Mouse (Mus musculus) liver, postnatal 0 days (tissue): ENCODE measurements at regions not wholly inside any gene's neighbourhood (a gene's known extent, or its start where the extent isn't known, plus 50 kb on each side); places are given as distances from the start of the nearest gene placed in this dataset.
A peak's percentile ranks its signal among the peaks of the same experiment; 100 is the strongest.

Experiments used
- ATAC-seq: fragments of 200-750 bp; cut with Nextera tagmentation; 2 replicates; pipeline ENCODE4 v1.8.0; 2017; ENCODE audit warnings: mild to moderate bottlenecking, moderate library complexity
- DNase-seq: peaks from one replicate; pipeline ENCODE4 v3.0.0-alpha.2; 2016
- H3K27ac ChIP-seq: fragments of 300-500 bp; sonication (generic); 2 replicates; pipeline ENCODE4 v1.5.1; 2014; ENCODE audit warnings: antibody characterized with exemption, moderate library complexity, mild to moderate bottlenecking, low read depth
- H3K27me3 ChIP-seq: fragments of 300-500 bp; sonication (generic); 2 replicates; pipeline ENCODE4 v1.6.1; 2014; ENCODE audit warnings: low read length, control low read depth, mixed read lengths; ENCODE audit not compliant: insufficient read depth
- H3K36me3 ChIP-seq: fragments of 300-500 bp; sonication (generic); replicated peaks from 2 replicates; pipeline ENCODE4 v1.6.1; 2014; ENCODE audit warnings: mild to moderate bottlenecking, control low read depth, low read length, moderate library complexity, mixed read lengths; ENCODE audit not compliant: insufficient read depth
- H3K4me1 ChIP-seq: fragments of 300-500 bp; sonication (generic); 2 replicates; pipeline ENCODE4 v1.6.1; 2014; ENCODE audit warnings: antibody characterized with exemption, mild to moderate bottlenecking, control low read depth; ENCODE audit not compliant: insufficient read depth
- H3K4me2 ChIP-seq: fragments of 300-500 bp; sonication (generic); 2 replicates; pipeline ENCODE4 v1.6.1; 2014; ENCODE audit warnings: low read depth, mild to moderate bottlenecking, low read length, moderate library complexity, mixed read lengths
- H3K4me3 ChIP-seq: fragments of 300-500 bp; sonication (generic); 2 replicates; pipeline ENCODE4 v1.5.1; 2014; ENCODE audit warnings: low read depth, low read length
- H3K9ac ChIP-seq: fragments of 300-500 bp; sonication (generic); replicated peaks from 2 replicates; pipeline ENCODE4 v1.6.1; 2014; ENCODE audit warnings: mild to moderate bottlenecking, moderate library complexity
- H3K9me3 ChIP-seq: fragments of 300-500 bp; sonication (generic); 2 replicates; pipeline ENCODE4 v1.6.1; 2016; ENCODE audit warnings: mild to moderate bottlenecking, control low read depth, low read length, mixed read lengths
- CTCF ChIP-seq: sonication (generic); IDR thresholded peaks from 2 replicates; pipeline ENCODE4 v1.5.1; 2016; ENCODE audit warnings: antibody characterized with exemption, low read depth
- EP300 ChIP-seq: IDR thresholded peaks from 2 replicates; pipeline ENCODE4 v1.6.1; 2016; ENCODE audit warnings: antibody characterized with exemption, low read depth, mild to moderate bottlenecking
- WGBS: fragments of 180-500 bp; shearing (Covaris S2); extraction: QIAGEN DNeasy Blood & Tissue Kit; methylation state at CpG from one replicate; pipeline ENCODE4 v1.1.7; 2014; ENCODE audit not compliant: insufficient replicate concordance; 5-methylcytosine and 5-hydroxymethylcytosine counted together

DNA sequence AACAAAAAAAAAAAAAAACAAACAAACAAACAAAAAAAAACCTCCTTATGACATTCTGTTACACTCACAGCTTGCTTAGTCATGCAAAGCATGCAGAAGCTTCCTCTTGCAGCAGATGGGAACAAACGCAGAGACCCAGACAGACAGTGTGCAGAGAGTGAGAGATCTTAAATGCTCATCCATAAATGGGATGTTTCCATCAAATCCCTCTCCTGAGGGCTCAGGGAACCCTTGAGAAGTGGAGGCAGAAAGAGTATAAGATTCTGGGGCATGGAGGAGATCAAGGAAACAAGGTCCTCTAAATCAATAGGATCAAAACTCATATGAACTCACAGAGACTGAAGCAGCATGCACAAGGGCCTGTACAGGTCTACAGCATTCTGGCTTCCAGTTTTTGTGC lies 52.5 kb downstream of the Adm start:
- Histone ChIP-seq H3K36me3 (no peaks in the 10 kb centered on the region), H3K27me3 (no peaks in the 10 kb centered on the region), H3K9ac (no peak overlapping the region), H3K4me3 (no peak overlapping the region), H3K4me1 (no peaks in the 10 kb centered on the region), H3K4me2 (no peak overlapping the region), H3K27ac (no peak overlapping the region), H3K9me3 (no peaks in the 10 kb centered on the region)
- no peak for ATAC-seq
- TF ChIP-seq EP300 = no peak
- 29% methylated on average over 1 of the region's 1 CpGs for WGBS
- no peak for DNase-seq

DNA sequence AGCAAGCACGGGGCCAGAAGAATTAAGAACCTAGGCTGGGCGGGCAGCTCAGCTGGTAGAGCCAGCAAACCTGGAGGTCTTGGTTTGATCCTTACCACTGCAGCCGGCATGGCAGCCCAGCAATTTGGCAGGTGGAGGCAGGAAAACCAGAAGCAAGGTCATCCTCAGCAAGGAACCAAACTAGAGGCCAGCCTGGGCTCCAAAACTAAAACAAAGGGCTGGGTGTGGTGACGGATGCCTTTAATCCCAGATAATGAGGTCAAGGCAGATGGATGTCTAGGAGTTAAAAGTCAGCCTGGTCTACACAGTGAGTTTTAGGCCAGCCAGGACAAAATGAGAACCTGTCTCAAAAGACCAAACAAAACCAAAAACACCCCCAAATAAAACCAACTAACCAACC lies 55.5 kb downstream of the Adm start:
- TF ChIP-seq CTCF = no peak
- DNase-seq = no peak
- WGBS = 74% methylated on average over 4 of the region's 4 CpGs
- Histone ChIP-seq H3K4me2 (no peak overlapping the region), H3K9ac (no peak overlapping the region), H3K4me3 (no peak overlapping the region), H3K27ac (no peak overlapping the region), H3K9me3 (no peaks in the 10 kb centered on the region), H3K36me3 (no peaks in the 10 kb centered on the region), H3K4me1 (no peaks in the 10 kb centered on the region), H3K27me3 (no peaks in the 10 kb centered on the region)
- no peak for ATAC-seq

DNA sequence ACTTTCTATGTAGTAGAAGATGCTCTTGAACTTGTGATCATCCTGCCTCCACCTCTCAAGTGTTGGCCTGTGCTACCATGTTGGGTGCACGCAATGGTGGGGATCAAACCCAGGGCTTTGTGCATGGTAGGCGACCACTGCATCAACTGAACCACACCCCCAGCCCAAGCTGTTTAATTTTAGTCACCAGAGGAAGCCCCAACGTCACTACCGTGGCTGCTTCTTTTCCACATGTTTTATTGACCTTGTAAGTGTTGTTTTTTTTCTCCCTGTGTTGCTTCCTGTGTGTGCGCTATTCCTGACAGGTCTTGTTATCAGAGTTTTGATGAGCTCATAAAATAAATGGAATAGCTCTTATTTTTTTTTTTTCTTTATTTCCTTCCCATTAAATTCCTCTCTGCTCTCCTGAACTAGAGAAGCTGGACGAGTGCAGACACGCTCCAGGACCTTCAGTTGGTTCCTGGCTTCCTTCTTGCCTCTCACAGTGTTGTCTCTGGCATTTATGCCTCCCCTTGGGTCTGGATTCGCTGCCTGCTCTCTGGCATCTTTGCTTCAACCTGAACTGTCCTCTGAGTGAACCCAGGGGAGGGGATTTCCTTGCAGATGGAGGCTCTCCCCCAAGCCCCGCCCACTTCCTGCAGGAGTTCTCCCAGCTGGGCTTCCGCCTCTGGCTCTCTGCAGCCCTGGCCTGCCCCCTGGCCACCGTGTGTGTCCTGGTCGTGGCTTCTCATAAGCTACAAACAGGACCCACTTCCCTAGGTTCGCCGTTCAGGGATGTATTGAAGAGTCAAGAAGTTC lies 61.6 kb downstream of the Adm start:
- Histone ChIP-seq H3K9ac (no peak overlapping the region), H3K36me3 (no peaks in the 10 kb centered on the region), H3K4me1 (no peaks in the 10 kb centered on the region), H3K27ac (peak overlapping the region; percentile 34; the same call in 1 of the 2 replicates), H3K4me2 (peak overlapping the region; percentile 6), H3K9me3 (no peaks in the 10 kb centered on the region), H3K4me3 (no peak overlapping the region), H3K27me3 (no peaks in the 10 kb centered on the region)
- TF ChIP-seq CTCF = peak; percentile 53
- TF ChIP-seq EP300 = 0 out of 2 replicates have a peak, but pooled peaks have one; percentile 8
- peak; percentile 74 for ATAC-seq
- WGBS = 22% methylated on average over 14 of the region's 14 CpGs
- DNase-seq = peak; percentile 75

DNA sequence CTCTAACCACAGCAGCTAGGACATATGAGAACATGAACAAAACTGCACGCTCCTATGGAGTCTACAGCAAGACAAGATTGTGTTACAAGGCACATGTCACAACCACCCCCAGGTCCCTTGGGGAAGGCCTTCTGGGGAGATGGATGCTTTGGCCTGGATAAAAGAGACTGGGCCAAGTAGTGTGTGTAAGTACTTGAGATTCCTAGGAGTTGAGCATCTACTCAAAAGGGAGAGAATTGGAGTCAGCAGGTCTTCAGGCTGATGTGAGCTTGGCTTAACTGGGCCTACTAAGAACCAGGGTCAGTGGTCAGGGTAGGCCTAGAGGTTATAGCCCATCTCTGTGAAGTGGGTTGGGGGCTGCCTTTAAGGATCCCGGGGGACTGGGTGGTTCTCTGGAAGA lies 62.8 kb downstream of the Adm start:
- TF ChIP-seq EP300 (no peak), CTCF (no peak)
- no peak overlapping the region for H3K27ac ChIP-seq
- ATAC-seq (no peak), DNase-seq (no peak)
- H3K9ac ChIP-seq = no peak overlapping the region
- H3K27me3 ChIP-seq = no peaks in the 10 kb centered on the region
- no peak overlapping the region for H3K4me3 ChIP-seq
- H3K36me3 ChIP-seq = no peaks in the 10 kb centered on the region
- WGBS = 82% methylated on average over 2 of the region's 2 CpGs
- H3K9me3 ChIP-seq = no peaks in the 10 kb centered on the region
- no peaks in the 10 kb centered on the region for H3K4me1 ChIP-seq
- H3K4me2 ChIP-seq = no peak overlapping the region

DNA sequence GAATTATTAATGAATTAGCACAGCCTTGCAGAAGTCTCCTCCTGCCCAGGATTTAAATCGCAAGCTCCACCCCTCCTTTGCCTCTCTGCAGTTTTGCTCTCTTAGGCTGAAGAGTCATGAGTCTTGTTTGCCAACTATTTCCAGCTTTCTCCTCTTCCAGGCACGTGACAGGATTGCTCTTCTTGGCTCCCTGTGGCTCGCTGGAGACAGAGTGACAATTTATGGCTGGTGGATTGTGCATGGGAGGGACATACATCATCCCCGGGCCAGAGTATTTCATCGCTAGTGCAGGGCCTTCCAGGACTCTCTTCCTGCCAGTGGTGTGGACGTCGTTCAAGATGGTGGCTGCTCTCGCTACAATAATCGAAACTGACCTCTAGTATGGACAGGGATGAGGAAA lies 63.4 kb downstream of the Adm start:
- 79% methylated on average over 9 of the region's 9 CpGs for WGBS
- Histone ChIP-seq H3K4me1 (no peaks in the 10 kb centered on the region), H3K9ac (no peak overlapping the region), H3K27me3 (no peaks in the 10 kb centered on the region), H3K36me3 (no peaks in the 10 kb centered on the region), H3K9me3 (no peaks in the 10 kb centered on the region), H3K27ac (no peak overlapping the region), H3K4me3 (no peak overlapping the region), H3K4me2 (no peak overlapping the region)
- ATAC-seq (no peak), DNase-seq (no peak)
- TF ChIP-seq CTCF (no peak), EP300 (no peak)

DNA sequence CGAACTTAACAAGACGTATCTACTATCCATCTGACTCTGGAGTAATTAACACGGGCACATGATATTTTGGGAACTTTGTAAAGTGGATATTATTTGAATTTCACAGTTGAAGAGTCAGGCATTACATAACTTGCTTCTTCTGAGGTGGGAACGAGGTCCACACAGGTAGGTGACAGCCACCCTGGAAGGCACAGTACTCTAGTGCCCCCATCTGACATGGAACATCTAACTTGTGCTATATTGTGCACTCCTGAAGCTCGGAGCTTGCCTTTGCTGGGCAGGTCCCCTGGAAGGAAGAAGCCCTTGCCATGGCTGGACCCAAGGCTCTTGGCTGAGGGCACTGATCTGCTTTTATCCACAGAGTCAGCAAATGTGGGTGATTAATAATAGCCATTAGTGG lies 66.8 kb downstream of the Adm start:
- no peak for TF ChIP-seq EP300
- TF ChIP-seq CTCF = peak; percentile 7; the same call in 1 of the 2 replicates
- no peak for DNase-seq
- Histone ChIP-seq H3K9me3 (no peaks in the 10 kb centered on the region), H3K27me3 (no peaks in the 10 kb centered on the region), H3K9ac (no peak overlapping the region), H3K36me3 (no peaks in the 10 kb centered on the region), H3K4me1 (no peaks in the 10 kb centered on the region), H3K4me2 (no peak overlapping the region), H3K27ac (no peak overlapping the region), H3K4me3 (no peak overlapping the region)
- no peak for ATAC-seq
- WGBS = 70% methylated on average over 5 of the region's 5 CpGs
